Mouse (Mus musculus): Measurements from ENCODE around the gene Vmn2r19. TPM values are rescaled to one million over a fixed set of nuclear protein-coding genes. Genes with fewer than 3 reads are reported as not detected.

Vmn2r19 gene
- polyA plus RNA-seq (2012; rRNA removed): not detected in 2 replicates

DNA sequence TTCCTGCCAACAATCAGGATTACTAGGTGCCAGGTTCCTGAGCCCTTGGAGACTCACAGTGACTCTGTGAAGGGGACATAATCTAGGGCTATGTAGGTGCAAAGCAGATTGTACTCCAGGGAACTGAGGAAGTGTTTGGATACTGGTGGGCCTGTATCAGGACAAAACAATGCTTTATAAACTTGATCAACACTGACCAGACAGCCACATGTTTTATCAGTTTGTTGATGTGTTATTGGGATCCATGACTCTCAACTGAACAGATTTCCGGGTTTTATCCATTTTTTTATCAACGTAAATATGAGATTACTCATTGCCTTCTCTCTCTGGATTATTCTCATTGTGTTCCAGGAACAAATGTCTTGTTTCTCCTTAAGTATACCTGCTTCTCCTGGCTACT is at the start of gene Vmn2r19:
Gene Vmn2r19 (plus strand): TSS at position 301 of the 400 bp plus-strand sequence.
- no peak for TF ChIP-seq POLR2A (IDR thresholded peaks at IDR 0.05; ENCODE audit: borderline replicate concordance, extremely low read depth, low read depth, low read length)
- DNase-seq: no peak
- 81% methylated on average over 2 of the region's 2 CpGs for WGBS
- no peaks in the 10 kb centered on the region for H3K4me1 ChIP-seq (ENCODE audit: control insufficient read depth, insufficient read depth, low read length)
- no peak within 1 kb of the TSS for H3K4me3 ChIP-seq (replicated peaks; ENCODE audit: extremely low read depth, low read depth, low read length)

DNA sequence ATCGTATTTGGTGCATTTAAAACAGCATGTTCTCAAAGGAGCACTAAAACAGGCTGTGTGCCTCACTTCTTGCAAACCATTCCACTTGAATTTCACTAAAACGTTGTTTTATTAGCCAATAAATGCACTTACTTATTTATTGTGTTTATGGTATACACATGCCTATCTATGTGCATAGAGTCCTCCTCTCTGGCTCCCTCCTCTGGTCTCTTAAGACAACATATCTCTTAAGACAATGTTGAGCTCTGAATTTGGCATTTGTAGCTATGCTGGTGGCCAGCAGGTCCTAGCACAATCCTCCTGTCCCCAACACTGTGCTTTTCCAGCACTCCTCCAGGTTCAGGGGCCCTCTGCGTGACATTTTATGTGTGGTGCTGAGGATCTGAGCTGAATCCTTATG is 49.2 kb upstream of the Vmn2r19 start:
- DNase-seq: no peak
- H3K4me3 ChIP-seq (replicated peaks; ENCODE audit: extremely low read depth, low read depth, low read length): no peak overlapping the region
- no peak for TF ChIP-seq CTCF (IDR thresholded peaks at IDR 0.05; ENCODE audit: insufficient read depth, low read length)
- no peak for TF ChIP-seq POLR2A (IDR thresholded peaks at IDR 0.05; ENCODE audit: borderline replicate concordance, extremely low read depth, low read depth, low read length)
- H3K4me1 ChIP-seq (ENCODE audit: control insufficient read depth, insufficient read depth, low read length): no peaks in the 10 kb centered on the region
- 69% methylated on average over 3 of the region's 3 CpGs for WGBS

- TF ChIP-seq POLR2A (IDR thresholded peaks at IDR 0.05; ENCODE audit: borderline replicate concordance, extremely low read depth, low read depth, low read length): no peak
- TF ChIP-seq CTCF (IDR thresholded peaks at IDR 0.05; ENCODE audit: insufficient read depth, low read length): no peak
- Histone ChIP-seq H3K4me1 (ENCODE audit: control insufficient read depth, insufficient read depth, low read length) (no peaks in the 10 kb centered on the region), H3K4me3 (replicated peaks; ENCODE audit: extremely low read depth, low read depth, low read length) (no peak overlapping the region)
- WGBS: 78% methylated on average over 4 of the region's 4 CpGs
- DNase-seq: no peak
These were observed 48.1 kb upstream of the Vmn2r19 start for GRCm38 (mm10) chr6:123259889-123260603.

GRCm38 (mm10) chr6:123260868-123261267 is 47.3 kb upstream of the Vmn2r19 start:
- no peak for TF ChIP-seq POLR2A (IDR thresholded peaks at IDR 0.05; ENCODE audit: borderline replicate concordance, extremely low read depth, low read depth, low read length)
- TF ChIP-seq CTCF (IDR thresholded peaks at IDR 0.05; ENCODE audit: insufficient read depth, low read length): no peak
- Histone ChIP-seq H3K4me1 (ENCODE audit: control insufficient read depth, insufficient read depth, low read length) (no peaks in the 10 kb centered on the region), H3K4me3 (replicated peaks; ENCODE audit: extremely low read depth, low read depth, low read length) (no peak overlapping the region)
- DNase-seq: no peak
- WGBS: 77% methylated on average over 1 of the region's 1 CpGs

GRCm38 (mm10) chr6:123261555-123262161 is 46.5 kb upstream of the Vmn2r19 start, which contains the start of gene Clec4d:
Gene Clec4d (plus strand): TSS chr6:123262111.
- DNase-seq: no peak
- Histone ChIP-seq H3K4me1 (ENCODE audit: control insufficient read depth, insufficient read depth, low read length) (no peaks in the 10 kb centered on the region), H3K4me3 (replicated peaks; ENCODE audit: extremely low read depth, low read depth, low read length) (no peak within 1 kb of the TSS)
- TF ChIP-seq POLR2A (IDR thresholded peaks at IDR 0.05; ENCODE audit: borderline replicate concordance, extremely low read depth, low read depth, low read length) (no peak), CTCF (IDR thresholded peaks at IDR 0.05; ENCODE audit: insufficient read depth, low read length) (no peak)
- 62% methylated on average over 4 of the region's 4 CpGs for WGBS

DNA sequence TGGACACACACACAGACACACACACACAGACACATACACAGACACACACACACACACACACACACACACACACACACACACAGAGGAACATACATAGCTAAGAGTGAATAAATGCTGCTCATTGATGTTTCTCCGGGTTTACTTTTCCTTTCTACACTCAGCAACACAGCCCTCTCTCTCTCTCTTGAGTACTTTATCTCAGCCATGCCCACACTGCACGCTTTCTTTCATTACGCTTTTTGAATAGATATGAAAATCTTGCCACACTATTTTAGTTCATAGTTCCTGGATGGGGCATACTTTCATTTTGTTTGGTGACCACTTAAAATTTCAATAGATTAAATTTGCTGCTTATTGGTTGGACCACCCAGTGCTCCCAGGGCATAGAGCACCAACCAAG is 43.9 kb upstream of the Vmn2r19 start:
- 82% methylated on average over 3 of the region's 3 CpGs for WGBS
- Histone ChIP-seq H3K4me1 (ENCODE audit: control insufficient read depth, insufficient read depth, low read length) (no peaks in the 10 kb centered on the region), H3K4me3 (replicated peaks; ENCODE audit: extremely low read depth, low read depth, low read length) (no peak overlapping the region)
- DNase-seq: no peak
- no peak for TF ChIP-seq POLR2A (IDR thresholded peaks at IDR 0.05; ENCODE audit: borderline replicate concordance, extremely low read depth, low read depth, low read length)
- no peak for TF ChIP-seq CTCF (IDR thresholded peaks at IDR 0.05; ENCODE audit: insufficient read depth, low read length)

DNA sequence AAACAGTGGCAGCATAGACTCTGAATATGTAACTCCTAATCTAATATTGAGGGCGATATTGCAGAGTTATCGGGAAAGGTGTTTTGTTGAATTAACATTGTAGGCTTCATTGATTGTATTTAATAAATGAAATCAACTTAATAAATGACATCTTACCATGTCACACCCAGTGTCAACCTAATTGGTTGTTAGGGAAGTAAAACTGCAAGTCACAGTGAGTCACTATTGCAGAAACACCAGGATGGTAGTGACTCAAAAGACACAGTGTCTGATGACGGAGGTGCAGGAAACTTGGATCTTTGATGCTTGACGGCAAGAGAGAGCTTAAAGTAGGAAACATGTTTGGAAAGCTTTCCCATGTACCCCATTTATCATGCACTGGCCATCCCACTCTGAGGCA is 42.3 kb upstream of the Vmn2r19 start:
- 81% methylated on average over 4 of the region's 4 CpGs for WGBS
- H3K4me1 ChIP-seq (ENCODE audit: control insufficient read depth, insufficient read depth, low read length): no peaks in the 10 kb centered on the region
- no peak for DNase-seq
- TF ChIP-seq CTCF (IDR thresholded peaks at IDR 0.05; ENCODE audit: insufficient read depth, low read length) (no peak), POLR2A (IDR thresholded peaks at IDR 0.05; ENCODE audit: borderline replicate concordance, extremely low read depth, low read depth, low read length) (no peak)
- no peak overlapping the region for H3K4me3 ChIP-seq (replicated peaks; ENCODE audit: extremely low read depth, low read depth, low read length)

GRCm38 (mm10) chr6:123266945-123267344 is 41.2 kb upstream of the Vmn2r19 start:
- 66% methylated on average over 5 of the region's 5 CpGs for WGBS
- DNase-seq: no peak
- TF ChIP-seq POLR2A (IDR thresholded peaks at IDR 0.05; ENCODE audit: borderline replicate concordance, extremely low read depth, low read depth, low read length) (no peak), CTCF (IDR thresholded peaks at IDR 0.05; ENCODE audit: insufficient read depth, low read length) (no peak)
- H3K4me1 ChIP-seq (ENCODE audit: control insufficient read depth, insufficient read depth, low read length): no peaks in the 10 kb centered on the region
- H3K4me3 ChIP-seq (replicated peaks; ENCODE audit: extremely low read depth, low read depth, low read length): no peak overlapping the region

GRCm38 (mm10) chr6:123279443-123279842 is 28.7 kb upstream of the Vmn2r19 start:
- no peak for DNase-seq
- Histone ChIP-seq H3K4me1 (ENCODE audit: control insufficient read depth, insufficient read depth, low read length) (no peaks in the 10 kb centered on the region), H3K4me3 (replicated peaks; ENCODE audit: extremely low read depth, low read depth, low read length) (no peak overlapping the region)
- TF ChIP-seq CTCF (IDR thresholded peaks at IDR 0.05; ENCODE audit: insufficient read depth, low read length): no peak
- TF ChIP-seq POLR2A (IDR thresholded peaks at IDR 0.05; ENCODE audit: borderline replicate concordance, extremely low read depth, low read depth, low read length): no peak
- WGBS: 79% methylated on average over 2 of the region's 2 CpGs

DNA sequence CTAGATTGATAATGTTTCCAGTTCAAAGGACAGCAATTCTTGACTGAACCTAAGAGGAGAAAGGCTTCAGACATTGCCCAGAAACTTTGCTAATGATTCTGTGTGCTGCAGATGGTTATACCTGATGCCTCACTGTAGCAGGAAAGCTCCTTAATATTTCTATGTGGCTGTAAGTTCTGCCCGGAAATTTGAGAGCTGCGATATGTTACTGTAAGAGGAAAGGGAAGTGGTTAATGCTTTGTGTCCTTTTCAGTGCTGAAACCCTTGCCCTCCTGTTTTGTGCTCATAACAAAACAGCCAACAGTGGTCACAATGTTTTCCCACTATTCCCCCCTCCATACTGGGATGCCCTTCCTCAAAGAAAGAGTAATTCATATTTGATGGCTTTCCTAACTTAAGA is 21.8 kb upstream of the Vmn2r19 start:
- DNase-seq: no peak
- Histone ChIP-seq H3K4me3 (replicated peaks; ENCODE audit: extremely low read depth, low read depth, low read length) (no peak overlapping the region), H3K4me1 (ENCODE audit: control insufficient read depth, insufficient read depth, low read length) (no peaks in the 10 kb centered on the region)
- TF ChIP-seq CTCF (IDR thresholded peaks at IDR 0.05; ENCODE audit: insufficient read depth, low read length) (no peak), POLR2A (IDR thresholded peaks at IDR 0.05; ENCODE audit: borderline replicate concordance, extremely low read depth, low read depth, low read length) (no peak)
- 71% methylated on average over 2 of the region's 2 CpGs for WGBS
